Mouse (Mus musculus) neural tube, postnatal 0 days (tissue): ENCODE data around the gene Pla2g12b. TPM values are rescaled to one million over a fixed set of nuclear protein-coding genes. Genes with fewer than 3 reads are reported as not detected.

Experiments
- polyA plus RNA-seq: library from polyadenylated mRNA; unstranded; fragments of >200 nt; fragmentation: Nextera tagmentation; extraction: Ambion mirVana; gene quantifications from 2 replicates; pipeline ENCODE4 v1.2.1, GENCODE M21; 2015

Gene Pla2g12b
- polyA plus RNA-seq = not detected in 2 replicates

GRCm38 (mm10) chr10:59402899-59403792, at the start of gene Pla2g12b:
Gene Pla2g12b (plus strand): TSS chr10:59403660.

GRCm38 (mm10) chr10:59395461-59395860, 8.0 kb upstream of the Pla2g12b start, which contains the start of gene Gm10273:
Gene Gm10273 (plus strand): TSS chr10:59395632.

GRCm38 (mm10) chr10:59441735-59442134, 38.3 kb downstream of the Pla2g12b start, which contains the start of gene Oit3:
Gene Oit3 (minus strand): TSS chr10:59441778.

Other genes with a start within 250 kb of the Pla2g12b start
- gene Sept10, start 181.8 kb upstream of the Pla2g12b start, polyA plus RNA-seq = 13.3 and 14.2 TPM in 2 replicates
- 12.4 and 13.2 TPM in 2 replicates for gene Sowahc, start 181.7 kb upstream of the Pla2g12b start, polyA plus RNA-seq
- 14.0 and 15.1 TPM in 2 replicates for gene P4ha1, start 80.4 kb upstream of the Pla2g12b start, polyA plus RNA-seq
- gene Gm10273, start 8.0 kb upstream of the Pla2g12b start, polyA plus RNA-seq = 5.2 and 9.0 TPM in 2 replicates
- 0.06 and 0.20 TPM in 2 replicates for gene Oit3, start 38.1 kb downstream of the Pla2g12b start, polyA plus RNA-seq
- gene Gm10322, start 212.4 kb downstream of the Pla2g12b start, polyA plus RNA-seq = not detected in 2 replicates
- 61.1 and 61.2 TPM in 2 replicates for gene Mcu, start 213.0 kb downstream of the Pla2g12b start, polyA plus RNA-seq